Mouse (Mus musculus): ENCODE results near the gene Vmn1r213. TPM values are rescaled to one million over a fixed set of nuclear protein-coding genes. Genes with fewer than 3 reads are reported as not detected.

The Vmn1r213 gene
- total RNA-seq (2022) = not detected

DNA sequence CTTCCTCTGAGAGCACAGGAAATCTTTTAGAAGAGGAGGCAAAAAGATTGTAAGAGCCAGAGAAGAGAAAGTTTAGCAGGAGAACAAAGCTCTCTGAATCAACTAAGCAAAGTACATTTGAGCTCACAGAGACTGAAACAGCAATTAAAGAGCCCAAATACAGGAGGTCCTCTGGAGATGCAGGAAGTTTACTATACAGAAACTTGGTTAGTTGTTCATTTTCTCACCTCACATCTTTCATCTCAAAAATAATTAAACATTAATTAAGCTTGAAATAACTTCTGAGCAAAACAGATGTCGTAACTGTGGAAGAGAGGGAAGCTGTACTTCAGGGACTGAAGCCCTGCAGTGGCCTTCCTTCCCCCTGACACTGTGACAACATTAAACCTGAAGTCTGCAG, at the start of gene Vmn1r213:
Vmn1r213 (plus strand) TSS at position 301 of the 400 bp plus-strand sequence.
- DNase-seq (ENCODE audit: low spot score in 2 of 2) = no peak

- no peak for DNase-seq (ENCODE audit: low spot score in 2 of 2)
These were observed 17.1 kb upstream of the Vmn1r213 start for GRCm38 (mm10) chr13:22990214-22990891.

DNA sequence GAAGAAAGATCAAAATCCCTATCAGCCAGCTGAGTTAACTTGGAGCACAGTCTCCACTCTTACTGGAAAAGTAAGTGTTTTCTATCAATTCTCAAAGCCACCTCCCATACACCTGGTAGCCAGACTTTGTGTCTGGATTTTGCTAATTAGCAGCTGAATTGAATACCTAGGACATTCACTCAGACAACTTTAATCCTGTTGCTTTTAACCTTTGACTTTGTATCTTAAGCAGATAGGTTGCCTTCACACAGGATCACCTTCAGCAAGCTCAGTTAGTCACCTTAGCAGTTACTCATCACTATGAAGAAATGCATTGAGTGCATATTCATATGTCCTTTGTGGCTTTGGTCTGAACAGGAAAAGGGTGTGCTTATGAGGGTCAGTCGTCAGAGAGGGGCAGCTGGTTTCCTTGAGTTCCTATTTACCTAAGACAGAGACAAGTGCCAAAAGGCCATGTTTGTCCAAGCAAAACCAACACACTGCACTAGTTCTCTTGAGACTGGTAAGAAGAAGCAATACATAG, 15.2 kb upstream of the Vmn1r213 start:
- no peak for DNase-seq (ENCODE audit: low spot score in 2 of 2)

GRCm38 (mm10) chr13:22992721-22993120, 14.7 kb upstream of the Vmn1r213 start:
- DNase-seq (ENCODE audit: low spot score in 2 of 2) = no peak

- DNase-seq (ENCODE audit: low spot score in 2 of 2) = no peak
These were observed 10.7 kb downstream of the Vmn1r213 start for GRCm38 (mm10) chr13:23018158-23018557.

DNA sequence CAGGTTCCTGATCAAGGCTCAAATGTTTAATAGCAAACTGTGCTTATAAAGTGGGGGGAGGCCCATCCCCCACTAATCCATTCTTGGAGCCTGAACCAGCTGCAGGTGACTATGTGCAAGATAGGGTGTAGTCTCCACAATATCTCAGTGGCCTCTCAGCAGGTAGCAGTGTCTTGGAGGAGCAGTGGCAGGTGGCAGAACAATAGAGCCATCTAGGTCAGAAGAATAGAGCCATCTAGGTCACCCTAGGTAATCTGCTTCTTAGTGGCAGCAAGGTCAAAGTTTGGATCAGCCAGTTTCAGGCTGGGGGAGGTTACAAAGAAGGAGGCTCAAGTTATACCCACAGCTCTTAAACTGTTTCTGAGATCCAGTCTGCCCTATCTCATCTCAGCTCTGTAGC, 17.4 kb downstream of the Vmn1r213 start:
- no peak for DNase-seq (ENCODE audit: low spot score in 2 of 2)

- DNase-seq (ENCODE audit: low spot score in 2 of 2) = no peak
These were observed 22.7 kb downstream of the Vmn1r213 start, which contains the start of gene Vmn1r214 for GRCm38 (mm10) chr13:23030118-23030517. TSS of gene Vmn1r214 (plus strand) at chr13:23030418.

DNA sequence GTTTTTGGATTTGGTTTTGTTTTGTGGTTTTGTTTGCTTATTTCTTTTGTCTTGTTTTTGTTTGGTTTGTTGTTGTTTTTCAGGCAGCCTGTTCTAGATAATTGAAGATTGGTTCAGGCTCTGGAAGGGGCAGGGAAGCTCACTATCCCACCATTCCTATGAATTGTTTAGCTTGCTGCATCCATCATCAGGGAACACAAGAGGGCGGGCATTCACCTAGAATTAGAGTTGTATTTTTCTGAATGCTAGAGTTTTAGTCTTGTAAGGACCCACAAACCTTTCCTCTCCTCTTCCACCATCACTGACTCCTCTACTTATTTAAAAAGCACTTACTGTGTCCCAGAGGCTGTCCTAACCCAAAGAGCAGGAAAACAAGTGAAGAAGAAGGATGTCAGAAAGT, 50.3 kb downstream of the Vmn1r213 start:
- DNase-seq (ENCODE audit: low spot score in 2 of 2) = no peak

Other genes with a start within 250 kb of the Vmn1r213 start
- not detected for gene Vmn1r208, start 230.3 kb upstream of the Vmn1r213 start, total RNA-seq (2022)
- gene Vmn1r209, start 198.0 kb upstream of the Vmn1r213 start, total RNA-seq (2022) = under 1 TPM in 3 of 4 experiments, not detected in 1; 0.04 to 0.06 (median 0.05) TPM
- not detected for gene Vmn1r210, start 176.3 kb upstream of the Vmn1r213 start, total RNA-seq (2022)
- not detected for gene Vmn1r211, start 150.1 kb upstream of the Vmn1r213 start, total RNA-seq (2022)
- not detected for gene Vmn1r212, start 123.5 kb upstream of the Vmn1r213 start, total RNA-seq (2022)
- not detected for gene Vmn1r214, start 22.8 kb downstream of the Vmn1r213 start, total RNA-seq (2022)
- gene Vmn1r215, start 60.4 kb downstream of the Vmn1r213 start, total RNA-seq (2022) = not detected
- gene Vmn1r217, start 110.6 kb downstream of the Vmn1r213 start, total RNA-seq (2022) = not detected
- under 1 TPM in 1 of 4 experiments, not detected in 3; 0.04 TPM for gene Vmn1r218, start 125.5 kb downstream of the Vmn1r213 start, total RNA-seq (2022)
- not detected for gene Vmn1r219, start 151.7 kb downstream of the Vmn1r213 start, total RNA-seq (2022)
- not detected for gene Vmn1r220, start 180.3 kb downstream of the Vmn1r213 start, total RNA-seq (2022)
- gene Vmn1r221, start 206.5 kb downstream of the Vmn1r213 start, total RNA-seq (2022) = not detected
- not detected for gene Vmn1r222, start 228.3 kb downstream of the Vmn1r213 start, total RNA-seq (2022)
- not detected for gene Vmn1r223, start 239.5 kb downstream of the Vmn1r213 start, total RNA-seq (2022)